Mouse (Mus musculus): Measurements from ENCODE around the gene Atad1. TPM values are rescaled to one million over a fixed set of nuclear protein-coding genes. Genes with fewer than 3 reads are reported as not detected.

The Atad1 gene
- polyA plus RNA-seq, 1 experiment from 2014 or later = 66.5 TPM

- peaks cover 18% of the 10 kb centered on the region; the same call in 1 of the 2 replicates for H3K4me1 ChIP-seq (ENCODE audit: control insufficient read depth, insufficient read depth, low read length)
- no peak for ATAC-seq (ENCODE audit: low read depth)
- DNase-seq (ENCODE audit: low spot score) = no peak
- H3K36me3 ChIP-seq (ENCODE audit: control insufficient read depth, insufficient read depth, low read length) = peaks cover 5% of the 10 kb centered on the region; the same call in 1 of the 2 replicates
- peak overlapping the region; percentile 99 for H3K9ac ChIP-seq (ENCODE audit: low read depth, low read length)
- H3K9me3 ChIP-seq (ENCODE audit: control insufficient read depth, low read length) = no peaks in the 10 kb centered on the region
- peak overlapping the region; percentile 98 for H3K4me3 ChIP-seq (ENCODE audit: low read depth, low read length)
- H3K27me3 ChIP-seq (replicated peaks; ENCODE audit: control insufficient read depth, insufficient read depth, low read length) = peaks cover 3% of the 10 kb centered on the region
- no peak overlapping the region for H3K27ac ChIP-seq (replicated peaks; ENCODE audit: low read depth, low read length)
- 7% methylated on average over 8 of the region's 8 CpGs for WGBS
- H3K4me2 ChIP-seq (ENCODE audit: low read depth, low read length) = peak overlapping the region; percentile 93
Observed at GRCm38 (mm10) chr19:32759357-32760024, 19.9 kb upstream of the Atad1 start.

GRCm38 (mm10) chr19:32758793-32759161 lies 19.2 kb upstream of the Atad1 start:
- peaks cover 14% of the 10 kb centered on the region; the same call in 1 of the 2 replicates for H3K4me1 ChIP-seq (ENCODE audit: control insufficient read depth, insufficient read depth, low read length)
- DNase-seq (ENCODE audit: low spot score) = no peak

GRCm38 (mm10) chr19:32757831-32758792 lies 18.5 kb upstream of the Atad1 start:
- Histone ChIP-seq H3K4me2 (ENCODE audit: low read depth, low read length) (peak overlapping the region; percentile 93), H3K36me3 (ENCODE audit: control insufficient read depth, insufficient read depth, low read length) (peaks cover 4% of the 10 kb centered on the region; the same call in 1 of the 2 replicates), H3K9ac (ENCODE audit: low read depth, low read length) (peak overlapping the region; percentile 99), H3K9me3 (ENCODE audit: control insufficient read depth, low read length) (no peaks in the 10 kb centered on the region), H3K27me3 (replicated peaks; ENCODE audit: control insufficient read depth, insufficient read depth, low read length) (peaks cover 9% of the 10 kb centered on the region), H3K27ac (replicated peaks; ENCODE audit: low read depth, low read length) (peak overlapping the region; percentile 99), H3K4me3 (ENCODE audit: low read depth, low read length) (peak overlapping the region; percentile 98), H3K4me1 (ENCODE audit: control insufficient read depth, insufficient read depth, low read length) (peaks cover 14% of the 10 kb centered on the region; the same call in 1 of the 2 replicates)
- ATAC-seq (ENCODE audit: low read depth) = peak; percentile 1; the same call in 1 of the 2 replicates
- under 1% methylated on average over 21 of the region's 69 CpGs for WGBS
- no peak for DNase-seq (ENCODE audit: low spot score)

More at GRCm38 (mm10) chr19:32758793-32759161, 19.2 kb upstream of the Atad1 start:
- H3K36me3 ChIP-seq (ENCODE audit: control insufficient read depth, insufficient read depth, low read length) = peaks cover 5% of the 10 kb centered on the region; the same call in 1 of the 2 replicates
- H3K9ac ChIP-seq (ENCODE audit: low read depth, low read length) = peak overlapping the region; percentile 99
- H3K9me3 ChIP-seq (ENCODE audit: control insufficient read depth, low read length) = no peaks in the 10 kb centered on the region
- WGBS = 2% methylated on average over 11 of the region's 11 CpGs
- H3K27ac ChIP-seq (replicated peaks; ENCODE audit: low read depth, low read length) = peak overlapping the region; percentile 99; the same call in 1 of the 2 replicates
- no peak for ATAC-seq (ENCODE audit: low read depth)
- H3K4me2 ChIP-seq (ENCODE audit: low read depth, low read length) = peak overlapping the region; percentile 93
- peaks cover 6% of the 10 kb centered on the region for H3K27me3 ChIP-seq (replicated peaks; ENCODE audit: control insufficient read depth, insufficient read depth, low read length)
- peak overlapping the region; percentile 98 for H3K4me3 ChIP-seq (ENCODE audit: low read depth, low read length)

GRCm38 (mm10) chr19:32756900-32757725 lies 17.5 kb upstream of the Atad1 start, which contains the start of gene Pten:
TSS of gene Pten (plus strand) at chr19:32757497.
- Histone ChIP-seq H3K4me3 (ENCODE audit: low read depth, low read length) (peak within 1 kb of the TSS; percentile 98), H3K27ac (replicated peaks; ENCODE audit: low read depth, low read length) (peak within 1 kb of the TSS; percentile 99), H3K4me2 (ENCODE audit: low read depth, low read length) (peak within 1 kb of the TSS; percentile 93), H3K4me1 (ENCODE audit: control insufficient read depth, insufficient read depth, low read length) (peaks cover 14% of the 10 kb centered on the region; the same call in 1 of the 2 replicates), H3K27me3 (replicated peaks; ENCODE audit: control insufficient read depth, insufficient read depth, low read length) (peaks cover 10% of the 10 kb centered on the region), H3K9ac (ENCODE audit: low read depth, low read length) (peak within 1 kb of the TSS; percentile 99), H3K36me3 (ENCODE audit: control insufficient read depth, insufficient read depth, low read length) (no peaks in the 10 kb centered on the region), H3K9me3 (ENCODE audit: control insufficient read depth, low read length) (no peaks in the 10 kb centered on the region)
- WGBS = 0% methylated on average over 29 of the region's 77 CpGs
- ATAC-seq (ENCODE audit: low read depth) = peak; percentile 91
- peak; percentile 96 for DNase-seq (ENCODE audit: low spot score)

- peak; percentile 44 for ATAC-seq (ENCODE audit: low read depth)
- under 1% methylated on average over 14 of the region's 14 CpGs for WGBS
Observed at GRCm38 (mm10) chr19:32756636-32756899, 17.0 kb upstream of the Atad1 start.

GRCm38 (mm10) chr19:32755792-32756635 lies 16.4 kb upstream of the Atad1 start:
- Histone ChIP-seq H3K9me3 (ENCODE audit: control insufficient read depth, low read length) (no peaks in the 10 kb centered on the region), H3K4me3 (ENCODE audit: low read depth, low read length) (peak overlapping the region; percentile 98), H3K27ac (replicated peaks; ENCODE audit: low read depth, low read length) (peak overlapping the region; percentile 86), H3K4me1 (ENCODE audit: control insufficient read depth, insufficient read depth, low read length) (peaks cover 12% of the 10 kb centered on the region; the same call in 1 of the 2 replicates), H3K27me3 (replicated peaks; ENCODE audit: control insufficient read depth, insufficient read depth, low read length) (peaks cover 10% of the 10 kb centered on the region), H3K4me2 (ENCODE audit: low read depth, low read length) (peak overlapping the region; percentile 93), H3K9ac (ENCODE audit: low read depth, low read length) (peak overlapping the region; percentile 81), H3K36me3 (ENCODE audit: control insufficient read depth, insufficient read depth, low read length) (no peaks in the 10 kb centered on the region)
- whole genome bisulfite sequencing = under 1% methylated on average over 34 of the region's 53 CpGs
- DNase-seq (ENCODE audit: low spot score) = peak; percentile 98
- ATAC-seq (ENCODE audit: low read depth) = peak; percentile 75

More at GRCm38 (mm10) chr19:32756636-32756899, 17.0 kb upstream of the Atad1 start:
- peak overlapping the region; percentile 93 for H3K4me2 ChIP-seq (ENCODE audit: low read depth, low read length)
- H3K36me3 ChIP-seq (ENCODE audit: control insufficient read depth, insufficient read depth, low read length) = no peaks in the 10 kb centered on the region
- H3K9ac ChIP-seq (ENCODE audit: low read depth, low read length) = peak overlapping the region; percentile 81
- DNase-seq (ENCODE audit: low spot score) = no peak
- H3K4me3 ChIP-seq (ENCODE audit: low read depth, low read length) = peak overlapping the region; percentile 98
- peaks cover 14% of the 10 kb centered on the region; the same call in 1 of the 2 replicates for H3K4me1 ChIP-seq (ENCODE audit: control insufficient read depth, insufficient read depth, low read length)
- H3K9me3 ChIP-seq (ENCODE audit: control insufficient read depth, low read length) = no peaks in the 10 kb centered on the region
- H3K27me3 ChIP-seq (replicated peaks; ENCODE audit: control insufficient read depth, insufficient read depth, low read length) = peaks cover 10% of the 10 kb centered on the region
- peak overlapping the region; percentile 86 for H3K27ac ChIP-seq (replicated peaks; ENCODE audit: low read depth, low read length)

- Histone ChIP-seq H3K9ac (ENCODE audit: low read depth, low read length) (peak overlapping the region; percentile 81), H3K4me3 (ENCODE audit: low read depth, low read length) (peak overlapping the region; percentile 98), H3K36me3 (ENCODE audit: control insufficient read depth, insufficient read depth, low read length) (no peaks in the 10 kb centered on the region), H3K4me1 (ENCODE audit: control insufficient read depth, insufficient read depth, low read length) (0 out of 2 replicates have a peak, but pooled peaks cover 6% of the 10 kb centered on the region), H3K27ac (replicated peaks; ENCODE audit: low read depth, low read length) (peak overlapping the region; percentile 86; the same call in 1 of the 2 replicates), H3K4me2 (ENCODE audit: low read depth, low read length) (peak overlapping the region; percentile 93), H3K9me3 (ENCODE audit: control insufficient read depth, low read length) (no peaks in the 10 kb centered on the region), H3K27me3 (replicated peaks; ENCODE audit: control insufficient read depth, insufficient read depth, low read length) (peaks cover 10% of the 10 kb centered on the region)
- 8% methylated on average over 12 of the region's 12 CpGs for WGBS
- DNase-seq (ENCODE audit: low spot score) (no peak), ATAC-seq (ENCODE audit: low read depth) (no peak)
Observed at GRCm38 (mm10) chr19:32755104-32755791, 15.7 kb upstream of the Atad1 start.
